Mouse (Mus musculus) MEL (cell line): ENCODE data around the gene Mroh2a. TPM values are rescaled to one million over a fixed set of nuclear protein-coding genes. Genes with fewer than 3 reads are reported as not detected.

Experiments
- DNase-seq: peaks from one replicate; pipeline ENCODE4 v3.0.0; 2011; ENCODE audit warnings: low read depth, low spot score
- H3K27ac ChIP-seq: 2 replicates; pipeline ENCODE4 v1.5.1; 2012; ENCODE audit warnings: low read depth, mild to moderate bottlenecking, control low read depth, low read length, moderate library complexity; ENCODE audit not compliant: control insufficient read depth
- H3K27me3 ChIP-seq, 2 experiments: fragments of 150-350 bp in 1 of 2; sonication (generic) in 1 of 2; 2 replicates each; pipeline ENCODE4 v1.6.1; 2012; ENCODE audit warnings: low read length in 2 of 2, mild to moderate bottlenecking in 2 of 2, improper control_type of control experiment in 1 of 2, moderate library complexity in 1 of 2; ENCODE audit not compliant: insufficient read depth in 2 of 2, control insufficient read depth in 1 of 2
- H3K36me3 ChIP-seq, 2 experiments: 2 replicates each; pipeline ENCODE4 v1.6.1; 2012 to 2014; ENCODE audit warnings: low read length in 2 of 2, improper control_type of control experiment in 1 of 2, inconsistent platforms in 1 of 2, mild to moderate bottlenecking in 1 of 2; ENCODE audit not compliant: insufficient read depth in 2 of 2, control insufficient read depth in 1 of 2
- H3K4me1 ChIP-seq, 2 experiments: fragments of 150-350 bp in 1 of 2; sonication (generic) in 1 of 2; 2 replicates each; pipeline ENCODE4 v1.6.1; 2012; ENCODE audit warnings: low read length in 2 of 2, improper control_type of control experiment in 1 of 2, mild to moderate bottlenecking in 1 of 2; ENCODE audit not compliant: insufficient read depth in 2 of 2, control insufficient read depth in 1 of 2
- H3K4me3 ChIP-seq, 2 experiments: fragments of 150-350 bp in 1 of 2; sonication (generic) in 1 of 2; 2 replicates each; pipeline ENCODE4 v1.5.1; 2012; ENCODE audit warnings: low read depth in 2 of 2, low read length in 2 of 2, mild to moderate bottlenecking in 2 of 2, moderate library complexity in 2 of 2, control low read depth in 1 of 2, improper control_type of control experiment in 1 of 2; ENCODE audit not compliant: control insufficient read depth in 1 of 2, insufficient read depth in 1 of 2
- H3K79me2 ChIP-seq: 2 replicates; pipeline ENCODE4 v1.6.1; 2012; ENCODE audit warnings: mild to moderate bottlenecking, low read length, moderate library complexity; ENCODE audit not compliant: control insufficient read depth, poor library complexity, insufficient read depth
- H3K9ac ChIP-seq: 2 replicates; pipeline ENCODE4 v1.6.1; 2012; ENCODE audit warnings: low read depth, mild to moderate bottlenecking, control low read depth, low read length, moderate library complexity; ENCODE audit not compliant: control insufficient read depth, poor library complexity, severe bottlenecking
- H3K9me3 ChIP-seq: fragments of 150-350 bp; sonication (generic); replicated peaks from 2 replicates; pipeline ENCODE4 v1.6.1; 2012; ENCODE audit warnings: mild to moderate bottlenecking, low read length, improper control_type of control experiment, moderate library complexity; ENCODE audit not compliant: insufficient read depth
- BHLHE40 ChIP-seq: IDR thresholded peaks from 2 replicates; pipeline ENCODE4 v1.6.1; 2012; ENCODE audit warnings: low read depth, mild to moderate bottlenecking, inconsistent platforms, low read length, improper control_type of control experiment, borderline replicate concordance
- CHD2 ChIP-seq: IDR thresholded peaks from 2 replicates; pipeline ENCODE4 v1.6.1; 2011; ENCODE audit warnings: low read length, improper control_type of control experiment
- CTCF ChIP-seq, 3 experiments: IDR thresholded peaks in 2 of 3; conservative IDR thresholded peaks in 1 of 3; 2 replicates each; pipeline ENCODE4 v1.5.1; 2011 to 2012; ENCODE audit warnings: low read length in 3 of 3, low read depth in 2 of 3, mild to moderate bottlenecking in 2 of 3, improper control_type of control experiment in 1 of 3, inconsistent platforms in 1 of 3, mixed read lengths in 1 of 3, moderate library complexity in 1 of 3; ENCODE audit not compliant: control insufficient read depth in 1 of 3, insufficient read depth in 1 of 3, poor library complexity in 1 of 3, severe bottlenecking in 1 of 3
- EP300 ChIP-seq, 2 experiments: IDR thresholded peaks; 2 replicates each; pipeline ENCODE4 v1.6.1; 2011; ENCODE audit warnings: improper control_type of control experiment in 2 of 2, low read length in 2 of 2, low read depth in 1 of 2, mild to moderate bottlenecking in 1 of 2
- ETS1 ChIP-seq: IDR thresholded peaks from 2 replicates; pipeline ENCODE4 v1.6.1; 2012; ENCODE audit warnings: low read depth, mild to moderate bottlenecking, inconsistent platforms, low read length, improper control_type of control experiment, moderate library complexity
- GABPA ChIP-seq: IDR thresholded peaks from 2 replicates; pipeline ENCODE4 v1.6.1; 2012; ENCODE audit warnings: low read depth, mild to moderate bottlenecking, inconsistent platforms, low read length, improper control_type of control experiment, moderate library complexity
- HCFC1 ChIP-seq: IDR thresholded peaks from 2 replicates; pipeline ENCODE4 v1.6.1; 2012; ENCODE audit warnings: low read depth, mild to moderate bottlenecking, inconsistent platforms, low read length, improper control_type of control experiment, moderate library complexity
- KAT2A ChIP-seq: conservative IDR thresholded peaks from 2 replicates; pipeline ENCODE4 v1.6.1; 2012; ENCODE audit warnings: low read depth, low read length, improper control_type of control experiment, inconsistent platforms
- MAFK ChIP-seq: IDR thresholded peaks from 2 replicates; pipeline ENCODE4 v1.6.1; 2011; ENCODE audit warnings: low read depth, mild to moderate bottlenecking, low read length, improper control_type of control experiment, borderline replicate concordance
- MAX ChIP-seq: IDR thresholded peaks from 2 replicates; pipeline ENCODE4 v1.6.1; 2011; ENCODE audit warnings: low read length, improper control_type of control experiment
- MYB ChIP-seq: IDR thresholded peaks from 2 replicates; pipeline ENCODE4 v1.6.1; 2011; ENCODE audit warnings: mild to moderate bottlenecking, low read depth, low read length, improper control_type of control experiment
- MYC ChIP-seq: IDR thresholded peaks from 2 replicates; pipeline ENCODE4 v1.6.1; 2011; ENCODE audit warnings: low read depth, mild to moderate bottlenecking, low read length, improper control_type of control experiment, moderate library complexity
- NELFE ChIP-seq: IDR thresholded peaks from 2 replicates; pipeline ENCODE4 v1.6.1; 2011; ENCODE audit warnings: low read depth, low read length, improper control_type of control experiment
- POLR2A ChIP-seq, 2 experiments: IDR thresholded peaks; 2 replicates each; pipeline ENCODE4 v1.6.1; 2011 to 2012; ENCODE audit warnings: low read length in 2 of 2, mild to moderate bottlenecking in 2 of 2, control low read depth in 1 of 2, improper control_type of control experiment in 1 of 2, low read depth in 1 of 2, moderate library complexity in 1 of 2; ENCODE audit not compliant: control insufficient read depth in 1 of 2, insufficient read depth in 1 of 2, poor library complexity in 1 of 2
- POLR2AphosphoS2 ChIP-seq: IDR thresholded peaks from 2 replicates; pipeline ENCODE4 v1.6.1; 2011; ENCODE audit warnings: low read length, improper control_type of control experiment
- SIN3A ChIP-seq: IDR thresholded peaks from 2 replicates; pipeline ENCODE4 v1.6.1; 2012; ENCODE audit warnings: low read length, improper control_type of control experiment, inconsistent platforms
- TBP ChIP-seq: IDR thresholded peaks from 2 replicates; pipeline ENCODE4 v1.8.0; 2011; ENCODE audit warnings: low read depth, low read length, improper control_type of control experiment
- TCF12 ChIP-seq: IDR thresholded peaks from 2 replicates; pipeline ENCODE4 v1.6.1; 2014; ENCODE audit warnings: low read depth, mild to moderate bottlenecking, inconsistent platforms, low read length, improper control_type of control experiment, moderate library complexity
- UBTF ChIP-seq: IDR thresholded peaks from 2 replicates; pipeline ENCODE4 v1.6.1; 2012; ENCODE audit warnings: low read depth, mild to moderate bottlenecking, inconsistent platforms, low read length, improper control_type of control experiment, moderate library complexity, borderline replicate concordance; ENCODE audit not compliant: insufficient read depth
- ZC3H11A ChIP-seq: IDR thresholded peaks from 2 replicates; pipeline ENCODE4 v1.6.1; 2012; ENCODE audit warnings: low read depth, mild to moderate bottlenecking, inconsistent platforms, low read length, improper control_type of control experiment
- polyA plus RNA-seq, 2 experiments: library from polyadenylated mRNA; stranded (reverse) in 1 of 2; unstranded in 1 of 2; fragments of >175 nt in 1 of 2; fragments of >200 nt in 1 of 2; gene quantifications; 2 replicates each; pipeline versions ENCODE4 v1.2.1 to v1.2.4; 2012; ENCODE audit warnings: low replicate concordance in 2 of 2, low read depth in 1 of 2; ENCODE audit not compliant: insufficient read length in 2 of 2, insufficient read depth in 1 of 2, missing spikeins in 1 of 2
- total RNA-seq: library from RNA; depleted of rRNA; stranded (reverse); fragments of 300-350 nt; gene quantifications from 2 replicates; pipeline ENCODE4 v1.2.3, GENCODE M21; 2012

Mroh2a gene
- total and polyA plus RNA-seq, 3 experiments = 0.27 to 2.5 TPM; not detected in 1

GRCm38 (mm10) chr1:88262255-88262654 lies 35.5 kb downstream of the Mroh2a start:
- H3K9ac ChIP-seq = no peak overlapping the region
- peak; percentile 94 for DNase-seq
- H3K4me3 ChIP-seq = no peak overlapping the region
- H3K27me3 ChIP-seq = no peaks in the 10 kb centered on the region
- peaks cover 14 to 24% of the 10 kb centered on the region in 2 experiments for H3K36me3 ChIP-seq
- no peaks in the 10 kb centered on the region for H3K9me3 ChIP-seq
- H3K79me2 ChIP-seq = no peaks in the 10 kb centered on the region
- TF ChIP-seq ETS1 (peak; percentile 96), EP300 (IDR thresholded peaks at IDR 0.05; ENCODE audit: low read depth in 1 of 2, low read length in 2 of 2) (peak; percentile 51 to 79), MYB (peak; percentile 53; the same call in 1 of the 2 replicates), GABPA (no peak), TBP (peak; percentile 31; the same call in 1 of the 2 replicates), POLR2AphosphoS2 (peak; percentile 79), CHD2 (peak; percentile 58; the same call in 1 of the 2 replicates), UBTF (no peak), MAFK (no peak), HCFC1 (0 out of 2 replicates have a peak, but pooled peaks have one; percentile 23), POLR2A (IDR thresholded peaks at IDR 0.05; ENCODE audit: control insufficient read depth in 1 of 2, insufficient read depth in 1 of 2, low read depth in 1 of 2, low read length in 2 of 2, poor library complexity in 1 of 2) (peak in 1 of 2 experiments; percentile 59; a peak in 2 of 4 replicates), BHLHE40 (no peak), NELFE (0 out of 2 replicates have a peak, but pooled peaks have one; percentile 2), TCF12 (0 out of 2 replicates have a peak, but pooled peaks have one; percentile 23), KAT2A (no peak), ZC3H11A (0 out of 2 replicates have a peak, but pooled peaks have one; percentile 18), MYC (no peak), SIN3A (peak; percentile 53; the same call in 1 of the 2 replicates), CTCF (IDR thresholded peaks at IDR 0.05 in 2 of 3, conservative IDR thresholded peaks at IDR 0.05 in 1 of 3; ENCODE audit: control insufficient read depth in 1 of 3, insufficient read depth in 1 of 3, low read depth in 2 of 3, low read length in 3 of 3, poor library complexity in 1 of 3, severe bottlenecking in 1 of 3) (no peak)
- TF ChIP-seq, all 39 proteins: peak for 12
- Histone ChIP-seq H3K27ac (peak overlapping the region; percentile 31), H3K4me1 (peaks cover 7 to 17% of the 10 kb centered on the region in 2 experiments)

- H3K27ac ChIP-seq = peak overlapping the region; percentile 25; the same call in 1 of the 2 replicates
- no peak overlapping the region for H3K9ac ChIP-seq
- TF ChIP-seq MAX (0 out of 2 replicates have a peak, but pooled peaks have one; percentile 18), POLR2A (IDR thresholded peaks at IDR 0.05; ENCODE audit: control insufficient read depth in 1 of 2, insufficient read depth in 1 of 2, low read depth in 1 of 2, low read length in 2 of 2, poor library complexity in 1 of 2) (no peak)
- H3K4me1 ChIP-seq = peaks cover 7 to 17% of the 10 kb centered on the region in 2 experiments
- H3K36me3 ChIP-seq = peaks cover 21 to 24% of the 10 kb centered on the region in 2 experiments
- H3K27me3 ChIP-seq = no peaks in the 10 kb centered on the region
- no peak overlapping the region for H3K4me3 ChIP-seq
- H3K79me2 ChIP-seq = no peaks in the 10 kb centered on the region
- H3K9me3 ChIP-seq = no peaks in the 10 kb centered on the region
- no peak for DNase-seq
These were observed 36.2 kb downstream of the Mroh2a start for GRCm38 (mm10) chr1:88262961-88263360.
